Mouse (Mus musculus): Measurements from ENCODE around the gene Stx4a. TPM values are rescaled to one million over a fixed set of nuclear protein-coding genes. Genes with fewer than 3 reads are reported as not detected.
"Not testable (repeated sequence)": the region's sequence is repeated elsewhere in the genome, so short reads cannot be mapped to it uniquely, and the experiment has no call there.

Gene Stx4a
- polyA plus RNA-seq, 1 experiment from 2014 or later, result 10.6 TPM

DNA sequence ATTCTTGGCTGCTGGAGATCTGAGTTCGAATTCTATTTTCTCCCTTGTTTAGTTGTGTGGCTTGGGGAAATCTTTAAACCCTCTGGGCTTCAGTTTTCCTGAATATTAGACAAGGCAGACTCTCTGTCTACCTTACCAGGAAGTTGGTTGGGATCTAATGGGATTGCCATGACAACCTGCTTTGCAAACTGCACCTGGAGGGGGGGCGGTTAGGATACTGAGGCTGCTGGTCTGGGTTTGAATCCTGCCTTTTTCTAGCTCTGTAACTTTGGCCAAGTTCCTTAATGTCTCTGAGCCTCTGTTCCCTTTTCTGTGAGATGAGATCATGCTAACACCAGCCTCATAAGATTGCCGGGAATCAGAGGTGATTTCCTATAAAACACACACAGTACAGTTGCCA, 1.6 kb upstream of the Stx4a start:
- ATAC-seq (ENCODE audit: low FRiP score), result no peak
- H3K9ac ChIP-seq, result 0 out of 2 replicates have a peak overlapping the region, but pooled peaks have one; percentile 96
- WGBS, result 83% methylated on average over 3 of the region's 3 CpGs
- H3K4me1 ChIP-seq (replicated peaks; ENCODE audit: control insufficient read depth, insufficient read depth, low read length), result peaks cover 13% of the 10 kb centered on the region
- H3K27ac ChIP-seq, result no peak overlapping the region
- no peak overlapping the region for H3K4me3 ChIP-seq (replicated peaks; ENCODE audit: low read length)
- no peaks in the 10 kb centered on the region for H3K27me3 ChIP-seq (ENCODE audit: control insufficient read depth, insufficient read depth, low read length)
- H3K9me3 ChIP-seq (ENCODE audit: control insufficient read depth, low read length), result no peaks in the 10 kb centered on the region
- no peak for DNase-seq (ENCODE audit: low spot score)
- H3K4me2 ChIP-seq (replicated peaks), result peak overlapping the region; percentile 84; the same call in 1 of the 2 replicates
- H3K36me3 ChIP-seq (replicated peaks; ENCODE audit: control insufficient read depth, insufficient read depth), result peaks cover 3% of the 10 kb centered on the region

DNA sequence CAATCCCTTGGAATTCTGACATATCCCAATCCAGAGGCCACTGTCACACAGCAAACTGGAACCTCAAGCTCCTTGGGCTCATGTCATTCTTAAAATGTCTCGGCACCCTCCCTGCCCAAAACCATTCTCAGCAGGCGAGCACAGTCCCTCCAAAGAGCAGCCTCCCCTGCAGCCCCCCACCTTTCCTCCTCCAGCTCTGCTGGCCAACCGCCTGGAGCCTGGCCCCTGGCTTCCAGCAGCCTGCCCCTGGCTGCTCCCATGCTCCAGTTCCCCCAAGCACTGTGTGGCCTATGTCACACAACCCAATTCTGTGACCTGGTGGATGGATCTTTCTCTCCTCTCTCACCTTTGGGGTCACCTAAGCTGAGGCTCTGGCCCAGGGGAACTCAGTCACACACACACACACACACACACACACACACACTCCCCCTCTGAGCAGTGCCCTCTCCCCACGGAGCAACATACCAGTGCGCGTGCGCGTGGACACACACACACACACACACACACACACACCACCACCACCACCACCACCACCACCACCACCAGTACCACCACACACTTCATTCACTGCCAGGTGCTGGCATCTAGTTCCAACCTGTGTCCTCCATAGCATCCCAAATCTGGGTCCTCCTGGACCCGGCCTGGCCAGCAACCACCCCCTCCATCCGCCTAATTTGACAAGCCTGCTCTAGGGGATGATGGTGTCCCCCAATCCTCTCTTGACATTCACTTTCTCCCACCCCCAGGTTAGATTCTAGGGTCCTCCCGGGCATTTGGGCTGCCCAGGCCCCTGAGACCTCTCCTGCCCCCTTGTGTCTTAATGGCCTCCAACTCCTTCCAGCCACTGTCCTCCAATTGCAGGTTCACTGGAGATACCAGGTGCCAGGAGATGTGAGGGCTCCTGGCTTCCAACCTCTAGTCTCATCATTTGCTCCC, 590 bp upstream of the Stx4a start:
- Histone ChIP-seq H3K36me3 (replicated peaks; ENCODE audit: control insufficient read depth, insufficient read depth) (no peaks in the 10 kb centered on the region), H3K9me3 (ENCODE audit: control insufficient read depth, low read length) (no peaks in the 10 kb centered on the region), H3K4me2 (replicated peaks) (peak overlapping the region; percentile 84), H3K4me1 (replicated peaks; ENCODE audit: control insufficient read depth, insufficient read depth, low read length) (peaks cover 13% of the 10 kb centered on the region), H3K9ac (peak overlapping the region; percentile 96), H3K27ac (peak overlapping the region; percentile 93), H3K4me3 (replicated peaks; ENCODE audit: low read length) (peak overlapping the region; percentile 85), H3K27me3 (ENCODE audit: control insufficient read depth, insufficient read depth, low read length) (no peaks in the 10 kb centered on the region)
- ATAC-seq (ENCODE audit: low FRiP score) (peak; percentile 44), DNase-seq (ENCODE audit: low spot score) (no peak)
- 55% methylated on average over 10 of the region's 11 CpGs for WGBS

DNA sequence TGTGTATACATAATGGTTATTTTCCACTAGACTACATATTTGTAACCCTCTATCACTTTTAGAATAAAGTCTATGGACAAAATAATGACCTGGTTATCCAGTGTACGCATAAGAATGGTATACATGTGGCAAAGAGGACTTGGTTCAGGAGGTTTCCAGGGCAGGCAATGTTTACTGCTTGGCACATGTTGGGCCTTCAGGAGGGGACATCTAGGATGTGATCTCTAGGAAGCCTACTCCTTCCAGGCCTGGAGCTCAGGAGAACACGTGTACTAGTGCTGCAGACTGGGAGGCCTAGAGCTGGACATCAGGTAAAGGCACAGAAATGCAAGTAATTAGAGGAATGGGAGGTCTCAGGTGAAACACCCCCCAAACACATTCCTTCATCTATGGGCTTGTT, 11.5 kb downstream of the Stx4a start:
- no peak for ATAC-seq (ENCODE audit: low FRiP score)
- no peaks in the 10 kb centered on the region for H3K36me3 ChIP-seq (replicated peaks; ENCODE audit: control insufficient read depth, insufficient read depth)
- no peak overlapping the region for H3K4me2 ChIP-seq (replicated peaks)
- H3K27ac ChIP-seq, result no peak overlapping the region
- H3K4me1 ChIP-seq (replicated peaks; ENCODE audit: control insufficient read depth, insufficient read depth, low read length), result no peaks in the 10 kb centered on the region; the same call in 1 of the 2 replicates
- 90% methylated on average over 2 of the region's 2 CpGs for WGBS
- H3K27me3 ChIP-seq (ENCODE audit: control insufficient read depth, insufficient read depth, low read length), result no peaks in the 10 kb centered on the region
- no peaks in the 10 kb centered on the region for H3K9me3 ChIP-seq (ENCODE audit: control insufficient read depth, low read length)
- no peak for DNase-seq (ENCODE audit: low spot score)
- no peak overlapping the region for H3K4me3 ChIP-seq (replicated peaks; ENCODE audit: low read length)
- H3K9ac ChIP-seq, result no peak overlapping the region

DNA sequence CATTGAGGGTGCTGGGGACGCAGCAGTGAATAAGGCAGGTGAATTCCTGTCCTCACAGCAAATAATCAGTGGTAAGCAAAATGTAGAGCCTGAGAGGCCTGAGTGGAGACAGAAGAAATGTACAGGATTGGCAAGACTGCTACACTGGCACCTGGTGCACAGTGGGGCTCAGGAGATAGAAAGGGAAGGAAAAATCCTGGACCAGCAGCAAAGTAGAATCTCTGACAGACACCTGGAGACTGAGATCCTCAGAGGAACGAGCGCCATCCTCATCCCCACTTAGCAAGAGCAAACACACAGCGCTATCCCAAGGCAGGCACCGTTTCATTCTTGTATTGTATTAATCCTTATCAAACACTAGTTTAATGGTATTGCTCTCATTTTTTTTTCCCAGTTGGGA, 13.4 kb downstream of the Stx4a start:
- WGBS, result 90% methylated on average over 5 of the region's 5 CpGs
- ATAC-seq (ENCODE audit: low FRiP score) (no peak), DNase-seq (ENCODE audit: low spot score) (no peak)
- Histone ChIP-seq H3K36me3 (replicated peaks; ENCODE audit: control insufficient read depth, insufficient read depth) (no peaks in the 10 kb centered on the region), H3K27ac (no peak overlapping the region), H3K27me3 (ENCODE audit: control insufficient read depth, insufficient read depth, low read length) (no peaks in the 10 kb centered on the region), H3K4me2 (replicated peaks) (no peak overlapping the region), H3K9ac (no peak overlapping the region), H3K4me1 (replicated peaks; ENCODE audit: control insufficient read depth, insufficient read depth, low read length) (no peaks in the 10 kb centered on the region; the same call in 1 of the 2 replicates), H3K4me3 (replicated peaks; ENCODE audit: low read length) (no peak overlapping the region), H3K9me3 (ENCODE audit: control insufficient read depth, low read length) (no peaks in the 10 kb centered on the region)

DNA sequence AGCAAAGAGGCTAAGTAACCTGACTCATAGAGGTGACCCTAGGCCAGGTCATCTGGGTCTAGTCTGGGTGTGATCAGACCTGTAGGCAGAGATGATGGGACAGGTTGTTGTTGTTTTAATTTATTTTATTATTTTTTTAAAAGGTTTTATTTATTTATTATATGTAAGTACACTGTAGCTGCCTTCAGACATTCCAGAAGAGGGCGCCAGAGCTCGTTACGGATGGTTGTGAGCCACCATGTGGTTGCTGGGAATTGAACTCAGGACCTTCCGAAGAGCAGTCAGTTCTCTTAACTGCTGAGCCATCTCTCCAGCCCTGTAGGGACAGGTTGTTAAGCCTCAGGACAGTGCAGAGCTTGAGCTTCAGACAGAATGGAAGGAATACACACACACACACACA, 13.8 kb downstream of the Stx4a start:
- not testable (repeated sequence) for H3K36me3 ChIP-seq (replicated peaks; ENCODE audit: control insufficient read depth, insufficient read depth); H3K4me1 ChIP-seq (replicated peaks; ENCODE audit: control insufficient read depth, insufficient read depth, low read length); DNase-seq (ENCODE audit: low spot score); ATAC-seq (ENCODE audit: low FRiP score); H3K9ac ChIP-seq; H3K27ac ChIP-seq; H3K4me3 ChIP-seq (replicated peaks; ENCODE audit: low read length); H3K9me3 ChIP-seq (ENCODE audit: control insufficient read depth, low read length); H3K4me2 ChIP-seq (replicated peaks); H3K27me3 ChIP-seq (ENCODE audit: control insufficient read depth, insufficient read depth, low read length)
- 84% methylated on average over 4 of the region's 4 CpGs for WGBS

DNA sequence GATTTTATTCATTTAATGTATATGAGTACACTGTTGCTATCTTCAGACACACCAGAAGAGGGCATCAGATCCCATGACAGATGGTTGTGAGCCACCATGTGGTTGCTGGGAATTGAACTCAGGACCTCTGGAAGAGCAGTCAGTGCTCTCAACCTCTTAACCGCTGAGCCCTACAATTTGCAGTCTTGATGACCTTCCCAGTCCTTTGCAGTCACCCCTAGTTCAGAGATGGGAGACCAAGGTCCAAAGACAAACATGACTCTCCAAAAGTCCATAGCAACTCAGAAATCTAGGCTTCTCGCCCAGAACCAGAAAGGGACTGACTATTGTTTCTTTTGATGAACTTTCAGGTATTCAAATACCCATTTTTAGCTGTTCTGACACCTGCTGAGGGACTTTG, 15.9 kb downstream of the Stx4a start:
- H3K4me2 ChIP-seq (replicated peaks), result peak overlapping the region; percentile 95
- WGBS, result 72% methylated on average over 2 of the region's 2 CpGs
- not testable (repeated sequence) for H3K9me3 ChIP-seq (ENCODE audit: control insufficient read depth, low read length); H3K4me3 ChIP-seq (replicated peaks; ENCODE audit: low read length); H3K27me3 ChIP-seq (ENCODE audit: control insufficient read depth, insufficient read depth, low read length); H3K36me3 ChIP-seq (replicated peaks; ENCODE audit: control insufficient read depth, insufficient read depth); ATAC-seq (ENCODE audit: low FRiP score); DNase-seq (ENCODE audit: low spot score); H3K9ac ChIP-seq; H3K4me1 ChIP-seq (replicated peaks; ENCODE audit: control insufficient read depth, insufficient read depth, low read length); H3K27ac ChIP-seq

DNA sequence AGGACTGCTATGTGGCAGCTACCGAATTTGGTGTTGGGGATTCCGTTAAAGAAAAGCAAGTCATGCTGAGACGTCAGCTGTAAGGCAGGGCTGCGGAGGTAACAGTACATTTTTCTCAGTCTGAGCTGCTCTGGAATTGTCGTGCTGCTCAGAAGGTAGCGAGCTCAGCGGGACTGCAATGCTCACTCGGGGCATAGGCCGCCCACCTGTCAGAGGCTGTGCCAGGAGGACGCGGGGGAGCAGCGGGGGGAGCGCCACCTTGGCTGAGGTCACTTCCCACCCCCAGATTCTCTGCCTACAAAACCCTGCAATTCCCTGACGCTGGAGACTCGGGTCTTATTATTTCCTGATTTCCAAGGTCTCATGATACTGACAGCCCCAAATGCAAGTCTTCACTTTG, 16.8 kb downstream of the Stx4a start:
- H3K4me1 ChIP-seq (replicated peaks; ENCODE audit: control insufficient read depth, insufficient read depth, low read length), result no peaks in the 10 kb centered on the region; the same call in 1 of the 2 replicates
- peak overlapping the region; percentile 88 for H3K27ac ChIP-seq
- H3K9me3 ChIP-seq (ENCODE audit: control insufficient read depth, low read length), result no peaks in the 10 kb centered on the region
- peak overlapping the region; percentile 53 for H3K4me3 ChIP-seq (replicated peaks; ENCODE audit: low read length)
- H3K9ac ChIP-seq, result peak overlapping the region; percentile 69
- WGBS, result 4% methylated on average over 15 of the region's 15 CpGs
- peak overlapping the region; percentile 95 for H3K4me2 ChIP-seq (replicated peaks)
- no peaks in the 10 kb centered on the region for H3K36me3 ChIP-seq (replicated peaks; ENCODE audit: control insufficient read depth, insufficient read depth)
- no peaks in the 10 kb centered on the region for H3K27me3 ChIP-seq (ENCODE audit: control insufficient read depth, insufficient read depth, low read length)
- ATAC-seq (ENCODE audit: low FRiP score) (peak; percentile 22; the same call in 1 of the 2 replicates), DNase-seq (ENCODE audit: low spot score) (peak; percentile 30)

DNA sequence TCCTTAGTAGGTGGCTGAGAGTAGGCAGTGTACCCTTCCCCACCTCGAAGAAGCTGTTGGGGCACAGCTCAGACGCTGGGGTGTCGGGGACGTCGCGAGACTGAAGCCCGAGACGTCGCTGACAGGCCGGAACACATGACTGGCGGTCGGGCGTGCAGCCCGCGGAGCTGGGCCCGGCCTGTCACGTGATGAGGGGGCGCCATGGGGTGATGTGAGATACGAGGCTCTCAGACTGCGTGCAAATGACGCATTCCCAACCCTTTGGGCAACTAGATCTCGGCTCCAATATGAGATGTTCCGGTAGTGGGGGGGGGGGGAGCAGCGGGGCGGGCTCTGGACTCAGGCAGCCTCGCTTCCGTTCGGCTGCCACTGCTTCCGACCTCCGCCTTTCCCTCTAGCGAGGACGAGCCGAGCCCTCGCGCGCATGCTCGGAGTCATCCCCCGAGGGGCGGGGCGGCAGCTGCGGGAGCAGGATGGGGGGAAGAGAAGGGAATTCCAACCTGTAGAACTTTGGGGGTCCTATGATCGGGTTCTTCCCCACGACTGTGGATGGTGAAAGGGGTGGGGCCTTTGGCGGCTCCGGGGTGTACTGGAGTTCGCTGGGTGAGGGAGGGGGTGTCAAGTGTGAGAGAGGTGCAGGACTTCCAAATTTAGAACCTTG, 17.4 kb downstream of the Stx4a start:
- Histone ChIP-seq H3K9me3 (ENCODE audit: control insufficient read depth, low read length) (no peaks in the 10 kb centered on the region), H3K9ac (peak overlapping the region; percentile 69), H3K4me2 (replicated peaks) (peak overlapping the region; percentile 95), H3K27ac (peak overlapping the region; percentile 88), H3K4me3 (replicated peaks; ENCODE audit: low read length) (peak overlapping the region; percentile 53), H3K27me3 (ENCODE audit: control insufficient read depth, insufficient read depth, low read length) (no peaks in the 10 kb centered on the region), H3K36me3 (replicated peaks; ENCODE audit: control insufficient read depth, insufficient read depth) (no peaks in the 10 kb centered on the region), H3K4me1 (replicated peaks; ENCODE audit: control insufficient read depth, insufficient read depth, low read length) (no peaks in the 10 kb centered on the region; the same call in 1 of the 2 replicates)
- ATAC-seq (ENCODE audit: low FRiP score) (peak; percentile 94), DNase-seq (ENCODE audit: low spot score) (peak; percentile 92)
- under 1% methylated on average over 45 of the region's 46 CpGs for WGBS

DNA sequence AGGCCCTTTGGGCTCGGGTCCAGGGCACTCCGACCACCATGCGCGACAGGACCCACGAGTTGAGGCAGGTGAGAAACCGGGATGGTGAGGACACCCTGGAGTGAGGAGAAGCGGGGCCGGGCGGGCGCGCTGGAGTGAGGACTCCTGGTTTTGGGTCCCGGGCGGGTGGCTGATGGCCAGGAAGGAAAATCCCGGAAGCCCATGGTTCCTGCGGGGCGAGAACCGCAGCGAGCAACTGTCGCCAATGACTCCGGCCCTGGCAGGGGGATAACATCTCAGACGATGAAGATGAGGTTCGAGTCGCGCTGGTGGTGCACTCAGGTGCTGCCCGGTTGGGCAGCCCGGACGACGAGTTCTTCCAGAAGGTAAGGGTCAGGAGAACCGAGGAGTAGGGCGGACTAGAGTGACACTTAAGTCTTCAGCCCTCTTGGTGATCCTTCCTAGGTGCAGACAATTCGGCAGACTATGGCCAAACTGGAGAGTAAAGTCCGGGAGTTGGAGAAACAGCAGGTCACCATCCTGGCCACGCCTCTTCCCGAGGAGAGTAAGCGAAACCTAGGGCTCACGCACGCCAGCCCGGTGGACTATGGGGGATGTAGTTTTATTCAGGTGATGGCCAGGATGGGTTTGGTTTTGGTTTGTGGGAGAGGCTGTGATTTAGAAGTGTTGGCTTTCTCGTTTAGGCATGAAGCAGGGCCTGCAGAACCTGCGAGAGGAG, 18.1 kb downstream of the Stx4a start:
- 1% methylated on average over 40 of the region's 40 CpGs for WGBS
- peak; percentile 28 for ATAC-seq (ENCODE audit: low FRiP score)
- peak overlapping the region; percentile 95 for H3K4me2 ChIP-seq (replicated peaks)
- DNase-seq (ENCODE audit: low spot score), result peak; percentile 70
- peak overlapping the region; percentile 69 for H3K9ac ChIP-seq
- peak overlapping the region; percentile 53 for H3K4me3 ChIP-seq (replicated peaks; ENCODE audit: low read length)
- no peaks in the 10 kb centered on the region for H3K27me3 ChIP-seq (ENCODE audit: control insufficient read depth, insufficient read depth, low read length)
- H3K36me3 ChIP-seq (replicated peaks; ENCODE audit: control insufficient read depth, insufficient read depth), result no peaks in the 10 kb centered on the region
- no peaks in the 10 kb centered on the region; the same call in 1 of the 2 replicates for H3K4me1 ChIP-seq (replicated peaks; ENCODE audit: control insufficient read depth, insufficient read depth, low read length)
- no peaks in the 10 kb centered on the region for H3K9me3 ChIP-seq (ENCODE audit: control insufficient read depth, low read length)
- H3K27ac ChIP-seq, result peak overlapping the region; percentile 88
